Mouse (Mus musculus) adrenal gland, postnatal 4 days (tissue): ENCODE measurements around the gene Cldn19. TPM values are rescaled to one million over a fixed set of nuclear protein-coding genes. Genes with fewer than 3 reads are reported as not detected.
A peak's percentile ranks its signal among the peaks of the same experiment; 100 is the strongest.
"Not testable (repeated sequence)": the region's sequence is repeated elsewhere in the genome, so short reads cannot be mapped to it uniquely, and the experiment has no call there.

Experiments used
- DNase-seq, 2 experiments: peaks; one replicate each; pipeline ENCODE4 v3.0.0; 2021 to 2022; ENCODE audit warnings: low spot score in 2 of 2, mixed read lengths in 2 of 2
- total RNA-seq, 2 experiments: library from RNA; stranded (reverse); gene quantifications; 2 replicates each; pipeline ENCODE4 v1.2.3; 2021

Cldn19 gene
- total RNA-seq, 2 experiments from 2014 or later, result 0.45 to 8.8 TPM

DNA sequence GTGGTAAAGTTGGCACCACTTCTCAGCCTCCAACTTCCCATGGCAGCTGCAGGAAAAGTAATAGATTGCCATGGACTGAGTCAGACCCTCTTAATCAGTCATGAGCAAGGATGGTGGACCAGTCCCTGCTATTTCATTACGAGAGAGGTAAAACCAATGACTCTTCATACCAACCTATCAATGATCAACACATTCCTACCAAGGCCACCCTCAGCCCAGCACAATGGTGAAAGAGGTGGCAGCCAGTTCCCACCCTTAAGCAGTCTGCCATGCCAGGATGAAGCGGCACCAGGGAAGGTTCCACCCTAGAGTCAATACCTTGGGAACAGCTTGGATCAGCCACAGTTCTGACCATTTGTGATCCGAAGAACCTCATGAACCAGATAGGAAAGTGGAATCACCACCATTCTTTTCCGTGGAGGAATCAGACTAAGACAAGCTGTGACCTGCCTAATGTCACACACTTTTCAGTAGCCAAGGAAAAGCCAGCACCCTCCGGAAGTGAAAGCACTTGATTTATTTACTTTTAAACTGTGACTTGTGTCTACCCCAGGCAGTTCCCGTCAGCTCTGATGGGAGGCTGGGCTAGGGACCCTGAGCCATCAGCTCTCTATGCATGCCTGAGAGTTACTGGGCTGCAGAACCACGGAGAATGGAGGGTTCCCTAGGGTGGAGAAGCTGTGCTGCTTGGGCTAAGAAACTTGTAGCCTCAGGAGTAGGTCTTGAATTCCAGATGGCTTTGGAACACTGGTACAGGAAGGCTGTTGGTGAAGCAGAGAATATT is 3.0 kb upstream of the Cldn19 start:
- DNase-seq, result no peak

DNA sequence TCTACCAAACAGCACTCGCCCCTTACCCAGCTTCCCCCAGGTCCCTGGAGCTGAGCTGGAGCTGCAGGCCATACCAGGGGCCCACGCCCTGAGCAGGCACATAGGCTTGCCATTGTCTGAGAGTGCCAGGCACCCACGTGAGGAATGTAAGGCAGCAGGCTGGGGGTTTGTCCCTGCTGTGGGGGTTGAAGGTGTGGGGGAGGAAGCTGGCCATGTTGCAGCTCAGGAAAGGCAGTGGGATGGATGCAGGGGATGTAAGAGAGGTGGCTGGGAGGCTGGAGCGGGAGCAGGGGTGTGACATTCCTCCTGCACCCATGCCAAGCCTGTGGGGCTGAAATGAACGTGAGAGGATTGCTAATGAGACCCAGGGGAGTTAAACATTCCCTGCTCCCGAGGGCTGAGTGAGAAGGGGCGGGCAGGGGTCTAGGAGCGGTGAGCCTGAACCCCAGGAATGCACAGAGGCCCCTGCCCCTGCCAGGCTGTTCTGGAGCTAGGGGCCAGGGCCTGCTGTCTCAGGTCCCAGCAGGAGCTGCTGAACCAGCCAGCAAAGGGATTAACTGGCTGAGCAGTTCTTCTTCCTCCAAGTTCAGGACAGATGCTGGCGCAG is 1.1 kb upstream of the Cldn19 start:
- no peak for DNase-seq

DNA sequence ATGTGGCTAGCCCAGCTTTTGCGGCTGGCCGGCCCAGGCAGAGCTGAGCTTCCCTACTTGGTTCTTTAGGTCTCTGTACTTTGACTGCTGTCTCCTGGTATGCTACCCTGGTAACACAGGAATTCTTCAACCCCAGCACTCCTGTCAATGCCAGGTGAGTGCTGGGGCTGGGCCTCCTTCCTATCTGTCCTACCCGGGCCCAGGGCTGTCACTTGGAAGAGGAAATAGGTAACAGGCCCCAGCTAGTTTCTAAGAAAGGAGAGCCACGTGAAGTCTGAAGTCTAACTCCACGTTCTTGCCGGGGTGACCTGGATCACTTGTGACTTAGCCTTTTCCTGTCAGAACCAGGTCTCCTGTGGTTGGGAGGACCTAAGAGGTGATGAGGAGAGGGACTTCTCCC is 1.9 kb downstream of the Cldn19 start:
- no peak for DNase-seq

DNA sequence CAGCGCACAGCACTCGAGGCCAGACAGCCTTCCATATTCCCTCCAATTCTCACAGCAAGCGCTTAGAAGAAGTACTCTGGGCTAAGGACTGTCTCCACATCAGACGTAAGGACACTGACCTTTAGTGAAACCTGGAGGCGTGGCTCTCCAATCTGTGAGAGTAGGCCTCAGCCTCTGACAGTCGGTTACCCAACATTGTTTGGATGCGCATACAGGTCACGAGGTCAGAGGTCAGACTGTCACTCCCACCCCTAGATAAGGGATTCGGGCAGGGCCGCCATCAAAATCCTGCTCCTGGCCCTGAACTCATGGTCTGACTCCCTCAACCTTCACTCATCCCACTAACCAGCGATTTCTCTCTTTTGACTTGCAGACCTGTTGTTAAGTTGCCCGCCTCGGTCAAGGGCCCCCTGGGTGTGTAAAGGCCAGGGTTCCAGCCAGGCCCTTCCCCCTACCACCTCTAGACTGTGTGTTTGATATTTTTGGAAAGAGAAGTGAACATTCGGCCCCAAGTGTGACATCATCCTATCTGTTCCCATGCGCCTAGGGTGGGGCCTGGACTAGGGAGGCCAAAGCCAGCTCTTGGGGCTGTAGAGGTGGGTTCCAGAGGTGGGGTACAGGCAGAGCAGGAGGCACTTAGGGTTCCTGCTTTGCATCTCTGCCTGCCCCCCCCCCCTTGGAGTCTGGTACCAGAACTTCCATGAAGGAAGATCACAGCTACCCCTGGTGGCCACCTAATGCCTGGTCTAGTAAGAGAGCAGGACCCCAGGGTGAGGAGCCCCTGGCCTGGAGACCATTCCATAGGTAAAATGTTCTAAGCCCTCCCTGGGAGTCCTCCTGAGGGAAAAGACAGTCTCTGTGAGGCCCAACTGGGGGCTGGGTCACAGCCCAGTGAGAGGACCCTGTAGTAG is 4.4 kb downstream of the Cldn19 start:
- DNase-seq, result no peak

DNA sequence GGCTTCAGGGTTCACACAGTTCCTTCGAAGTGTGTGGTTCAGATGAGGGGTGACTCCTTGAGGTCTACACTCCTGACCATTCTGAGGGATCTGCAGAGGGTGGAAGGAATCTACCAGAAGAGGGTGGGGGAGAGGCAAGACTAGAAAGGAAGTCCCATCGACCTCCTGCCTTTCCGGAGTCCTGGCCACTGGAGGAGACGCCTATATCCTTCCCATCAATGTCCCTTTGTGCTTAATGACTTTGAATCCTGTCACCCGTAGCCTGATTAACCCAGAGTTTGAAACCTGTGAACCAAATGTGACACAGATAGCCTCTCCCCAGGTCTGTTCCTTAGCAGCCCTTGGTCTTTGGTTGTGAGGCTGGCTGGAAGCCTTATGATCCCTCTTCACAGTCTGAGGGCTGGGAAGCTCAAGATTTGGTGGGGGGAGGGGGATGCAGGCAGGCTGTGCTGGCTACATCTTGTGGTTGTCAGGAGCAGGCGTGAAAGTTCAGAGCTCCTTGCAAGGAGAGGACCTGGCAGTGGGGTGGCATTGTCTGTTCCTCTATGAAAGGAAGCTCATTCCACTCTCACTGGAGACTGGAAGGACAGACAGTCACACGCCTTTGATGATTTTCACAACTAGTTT is 6.0 kb downstream of the Cldn19 start:
- no peak for DNase-seq

DNA sequence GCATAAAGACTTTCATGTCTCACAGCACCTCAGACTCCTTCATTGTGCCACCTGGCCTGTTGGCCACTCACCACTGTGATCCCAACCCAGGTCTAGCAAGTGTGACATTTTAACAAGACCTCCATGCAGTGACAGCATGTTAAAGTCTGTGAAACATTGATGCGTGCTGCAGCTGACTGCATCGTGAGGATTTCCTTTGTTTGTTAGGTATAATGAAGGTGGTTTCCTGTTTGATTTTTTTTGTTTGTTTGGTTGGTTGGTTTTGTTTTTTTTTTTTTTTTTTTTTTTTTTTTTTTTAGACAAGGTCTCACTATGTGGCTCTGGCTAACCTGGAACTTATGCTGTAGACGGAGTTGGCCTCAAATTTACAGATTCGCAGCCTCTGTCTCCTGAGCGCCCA is 7.3 kb downstream of the Cldn19 start:
- DNase-seq, result no peak

DNA sequence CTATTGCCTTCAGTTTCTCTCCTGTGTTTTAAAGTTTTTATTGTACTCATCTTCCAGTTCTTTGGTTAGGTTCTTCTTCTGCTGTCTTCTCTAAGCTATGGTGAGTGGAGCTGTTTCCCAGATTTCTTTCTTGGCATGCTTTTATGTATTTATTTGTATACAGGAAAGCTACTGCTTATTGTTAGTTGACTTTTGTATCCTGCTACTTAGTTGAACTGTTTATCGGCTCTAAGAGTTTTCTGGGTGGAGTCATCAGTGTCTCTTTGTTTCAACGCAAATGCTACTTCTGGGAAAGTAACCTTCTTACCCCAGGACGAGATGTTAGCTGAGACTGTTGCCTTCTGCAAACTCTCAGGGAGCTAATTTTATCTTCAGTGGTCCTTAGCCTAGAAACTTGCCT is 8.2 kb downstream of the Cldn19 start:
- no peak for DNase-seq

DNA sequence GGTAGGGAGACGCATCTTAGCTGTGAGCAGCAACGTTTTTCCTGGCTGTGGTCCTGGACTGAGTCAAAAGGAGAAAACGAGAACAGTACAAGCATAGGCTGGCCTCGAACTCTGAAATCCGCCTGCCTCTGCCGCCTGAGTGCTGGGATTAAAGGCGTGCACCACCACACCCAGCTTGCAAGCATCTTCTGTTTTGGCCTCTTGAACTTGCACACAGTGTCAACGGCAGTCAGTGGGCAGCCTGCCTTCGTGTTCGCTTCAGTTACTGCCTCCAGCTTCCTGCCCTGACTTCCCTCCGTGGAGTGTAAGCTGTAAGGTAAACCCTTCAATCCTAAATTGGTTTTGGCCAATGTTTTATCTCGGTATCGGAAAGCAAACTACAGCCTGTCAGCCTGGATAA is 11.4 kb downstream of the Cldn19 start:
- no peak for DNase-seq

DNA sequence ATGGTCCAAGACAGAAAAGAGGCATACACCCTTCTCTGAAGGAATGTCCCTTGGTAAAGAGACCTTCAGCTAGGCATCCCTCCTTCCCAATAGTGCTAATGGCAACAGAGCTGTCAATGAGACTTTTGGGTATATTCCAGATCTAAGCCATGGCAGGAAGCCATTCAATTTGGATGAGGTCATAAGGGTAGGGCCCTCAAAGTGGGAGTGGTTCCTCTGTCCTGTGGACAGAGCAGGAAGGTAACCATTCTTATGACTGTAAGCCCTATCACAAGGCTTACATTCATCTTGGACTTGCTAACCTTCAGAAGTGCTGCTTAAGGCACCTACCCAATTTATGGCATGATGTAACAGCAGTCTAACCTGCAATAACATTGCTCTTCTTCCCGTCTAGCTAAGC is 19.4 kb downstream of the Cldn19 start:
- no peak for DNase-seq

DNA sequence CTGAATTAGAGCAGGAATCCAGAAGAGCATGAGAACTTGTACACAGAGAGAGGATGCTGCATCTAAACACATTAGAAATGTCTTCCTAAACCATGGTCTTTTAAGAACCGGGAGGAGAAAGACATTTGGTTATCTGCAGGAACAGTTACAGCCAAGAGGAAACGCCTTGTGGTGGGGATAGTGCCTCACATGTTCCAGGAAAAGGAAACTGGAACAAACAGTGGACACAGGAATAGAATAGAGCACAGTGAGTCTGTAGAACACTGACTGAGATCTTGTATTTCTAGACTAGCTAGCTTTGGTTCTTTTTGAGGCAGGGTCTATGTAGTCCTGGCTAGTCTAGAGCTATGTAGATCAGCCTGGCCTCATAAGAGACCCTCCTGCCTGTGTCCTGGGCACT is 20.0 kb downstream of the Cldn19 start:
- no peak for DNase-seq

DNA sequence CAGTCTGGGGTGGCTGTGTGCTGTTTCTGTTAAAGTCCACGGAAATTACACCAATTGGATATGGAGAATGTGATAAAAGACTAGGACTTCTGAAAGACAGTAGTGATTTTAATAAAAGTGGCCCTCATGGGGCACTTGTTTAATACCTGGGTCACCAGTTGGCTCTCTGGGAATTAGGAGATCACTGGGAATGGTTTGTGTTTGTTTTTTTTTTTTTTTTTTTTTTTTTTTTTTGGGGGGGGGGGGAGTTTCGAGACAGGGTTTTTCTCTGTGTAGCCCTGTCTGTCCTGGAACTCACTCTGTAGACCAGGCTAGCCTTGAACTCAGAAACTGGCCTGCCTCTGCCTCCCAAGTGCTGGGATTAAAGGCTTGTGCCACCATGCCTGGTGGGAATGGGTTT is 20.5 kb downstream of the Cldn19 start:
- no peak for DNase-seq

DNA sequence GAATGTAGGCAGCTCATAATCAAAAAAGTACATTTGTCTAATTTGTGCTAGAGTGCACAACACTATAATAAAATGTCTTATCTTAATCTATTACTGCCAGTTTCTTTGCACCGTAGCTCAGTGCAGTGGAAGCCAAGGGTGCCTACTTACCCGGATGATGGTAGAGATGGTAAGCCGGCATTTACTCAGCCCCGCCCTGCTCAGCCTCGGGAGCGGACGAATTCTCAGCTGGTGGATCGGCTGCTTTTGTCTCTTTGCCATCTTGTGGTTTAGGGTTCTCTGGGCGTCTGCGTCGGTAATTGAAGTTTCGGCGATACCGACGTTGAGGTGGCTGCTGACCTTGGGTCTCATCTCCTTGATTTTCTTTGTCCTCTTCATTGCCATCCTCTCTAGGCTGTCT is 23.6 kb downstream of the Cldn19 start:
- not testable (repeated sequence) for DNase-seq

DNA sequence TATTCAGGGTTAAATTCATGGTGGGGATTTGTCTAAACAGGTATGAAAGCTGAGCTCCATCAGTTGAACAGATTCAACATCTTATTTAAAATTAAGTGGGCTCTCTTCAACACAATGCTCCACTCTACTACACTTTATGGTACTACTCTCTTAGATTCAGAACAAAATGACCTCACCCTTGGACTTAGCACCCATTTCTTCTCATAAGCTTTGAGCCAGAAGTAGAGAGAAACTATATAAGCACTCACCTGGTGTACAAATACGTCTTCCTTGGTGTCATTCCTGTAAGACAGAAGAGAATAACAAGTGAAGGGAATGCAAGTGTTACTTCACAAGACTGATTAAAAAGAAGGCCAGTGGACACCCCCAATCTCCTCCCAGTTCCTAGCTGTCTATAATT is 29.6 kb downstream of the Cldn19 start:
- no peak for DNase-seq

DNA sequence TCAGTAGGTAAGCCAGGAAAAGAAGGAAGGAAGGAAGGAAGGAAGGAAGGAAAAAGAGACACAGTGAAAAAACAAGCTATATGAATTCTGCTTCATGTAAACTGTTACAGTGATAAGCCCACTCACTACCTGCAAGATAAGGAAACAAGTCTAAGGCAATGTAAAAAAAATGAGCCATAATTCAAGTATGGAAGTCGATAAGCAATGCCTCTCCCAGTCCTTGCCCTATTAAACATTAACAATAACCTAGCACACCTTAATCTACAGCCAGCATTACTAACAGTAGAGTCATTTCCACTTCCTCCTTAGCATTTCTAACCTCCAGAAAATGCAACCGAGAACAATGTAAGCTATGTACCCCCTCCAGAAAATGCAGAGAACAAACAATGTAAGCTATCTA is 30.1 kb downstream of the Cldn19 start:
- DNase-seq, result no peak

DNA sequence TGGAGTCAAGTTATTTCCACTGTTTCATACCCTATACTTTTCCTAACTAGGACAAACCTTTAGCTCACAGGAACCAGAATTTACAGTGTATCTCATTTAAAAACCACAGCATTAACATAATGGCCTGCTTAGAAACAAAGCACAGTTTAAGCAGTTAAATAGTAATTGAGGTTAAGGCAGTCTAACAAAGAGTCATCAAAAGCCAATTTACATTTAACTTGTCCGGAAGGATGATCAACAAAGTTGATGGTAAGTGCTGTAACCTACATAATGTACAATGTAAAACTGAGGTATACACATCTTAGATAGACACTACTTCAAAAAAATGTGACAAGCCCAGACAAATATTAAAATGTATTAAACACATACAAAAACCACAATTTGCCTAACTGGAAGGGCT is 36.7 kb downstream of the Cldn19 start:
- DNase-seq, result no peak

DNA sequence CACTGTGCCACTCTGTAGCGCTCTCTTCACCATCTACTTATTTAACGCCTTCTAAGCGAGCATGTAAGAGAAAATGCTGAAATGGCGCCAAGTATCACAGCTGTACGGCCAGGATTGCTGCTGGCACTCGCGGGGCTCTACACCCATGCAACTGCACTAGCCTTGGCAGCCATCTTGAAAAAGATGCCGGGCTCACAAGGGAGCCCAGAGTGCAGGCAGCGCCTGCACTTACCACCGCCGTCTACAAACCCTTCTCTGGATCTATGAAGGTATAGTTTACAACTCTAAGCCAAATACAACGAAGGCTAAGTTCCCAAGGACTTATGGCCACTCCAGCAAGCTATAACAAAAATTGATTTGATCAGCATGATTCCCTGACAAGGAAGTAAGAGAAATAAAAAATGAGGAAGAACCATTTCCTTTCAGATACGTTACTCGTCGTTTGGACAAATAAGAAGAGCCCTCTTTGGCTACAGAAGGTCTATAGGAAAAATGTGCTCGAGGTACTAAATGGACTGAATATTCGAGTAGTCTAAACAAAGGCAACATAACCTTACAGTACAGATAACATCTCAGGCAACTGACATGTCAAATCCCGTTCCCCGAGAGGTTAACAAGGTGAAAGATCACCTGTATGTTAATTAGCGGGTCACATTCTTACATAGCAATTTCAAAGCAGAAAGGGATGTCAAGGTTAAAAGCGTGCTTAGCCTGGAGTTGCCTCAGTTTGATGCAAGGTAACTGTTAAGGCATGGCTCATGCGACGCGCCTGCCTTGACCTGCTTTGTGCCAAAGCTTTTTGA is 37.8 kb downstream of the Cldn19 start:
- DNase-seq, result peak in 1 of 2 experiments; percentile 14

DNA sequence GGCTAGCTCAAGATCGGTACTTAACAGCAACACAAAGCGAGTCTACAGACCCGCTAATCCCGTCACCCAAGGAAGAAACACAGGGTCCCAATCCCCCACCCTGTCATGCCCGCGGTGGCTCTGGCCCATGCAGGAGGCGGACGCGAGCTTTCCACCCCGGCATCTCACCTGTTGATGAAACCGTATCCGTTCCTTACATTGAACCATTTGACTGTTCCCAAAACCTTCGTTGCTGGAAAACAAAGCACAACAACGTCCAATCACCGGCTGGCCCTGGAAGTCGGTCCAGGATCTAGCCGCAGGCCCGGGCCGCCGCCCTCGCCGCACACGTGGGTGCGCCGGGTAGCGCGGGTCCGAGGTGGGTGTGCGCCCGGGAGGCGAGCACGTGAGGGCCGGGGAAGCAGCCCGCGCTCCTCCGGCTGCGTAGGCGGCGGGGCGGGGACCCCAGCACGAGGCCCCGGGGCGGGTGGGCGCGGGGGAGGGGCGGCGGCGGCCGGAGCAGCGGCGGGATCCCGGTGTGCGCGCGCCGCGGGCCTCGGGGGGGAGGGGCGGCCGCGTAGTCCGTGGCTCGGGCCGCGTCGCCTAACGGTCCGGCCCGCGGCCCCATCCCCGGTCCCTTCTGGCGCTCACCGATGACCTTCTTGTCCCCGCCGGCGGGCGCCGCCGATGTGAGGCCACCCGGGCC is 38.5 kb downstream of the Cldn19 start:
- peak in 1 of 2 experiments; percentile 7 for DNase-seq

DNA sequence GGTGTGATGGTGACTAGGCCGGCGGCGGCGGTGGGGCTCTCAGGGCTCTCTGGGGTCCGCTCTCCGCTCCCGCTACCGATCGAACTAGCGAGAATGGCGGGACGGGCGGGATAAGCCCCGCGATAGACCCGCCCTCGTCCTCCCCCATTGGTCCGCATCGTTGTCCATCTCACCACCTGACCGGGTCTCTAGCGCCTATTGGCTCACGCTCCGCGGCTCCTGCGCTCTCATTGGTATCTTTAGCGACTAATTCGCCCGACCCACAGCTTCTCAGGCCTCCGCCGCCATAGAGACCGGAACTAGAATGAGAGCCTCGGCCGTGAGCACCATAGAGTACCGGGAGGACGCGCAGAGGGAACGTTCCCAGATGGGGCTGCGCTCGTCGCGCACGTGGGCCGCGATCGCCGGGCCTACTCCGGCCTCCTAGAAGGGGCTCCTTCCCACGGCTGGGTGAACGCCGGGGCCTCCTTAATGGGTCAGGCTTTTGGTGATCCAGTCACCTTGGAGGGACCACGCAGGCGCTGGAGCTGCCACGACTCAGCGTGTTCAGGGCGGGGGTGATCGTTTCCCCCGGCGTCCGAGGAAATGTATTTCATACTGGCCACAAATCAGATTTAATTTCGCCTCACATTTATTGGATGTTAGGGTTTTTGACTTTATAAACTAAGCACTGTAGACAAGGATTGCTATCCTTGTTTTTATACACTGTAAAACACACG is 39.4 kb downstream of the Cldn19 start, which contains the start of gene Ybx1:
Gene Ybx1, minus strand, starts transcription at position 190 of the 719 bp plus-strand sequence.
- peak; percentile 98 to 100 for DNase-seq

DNA sequence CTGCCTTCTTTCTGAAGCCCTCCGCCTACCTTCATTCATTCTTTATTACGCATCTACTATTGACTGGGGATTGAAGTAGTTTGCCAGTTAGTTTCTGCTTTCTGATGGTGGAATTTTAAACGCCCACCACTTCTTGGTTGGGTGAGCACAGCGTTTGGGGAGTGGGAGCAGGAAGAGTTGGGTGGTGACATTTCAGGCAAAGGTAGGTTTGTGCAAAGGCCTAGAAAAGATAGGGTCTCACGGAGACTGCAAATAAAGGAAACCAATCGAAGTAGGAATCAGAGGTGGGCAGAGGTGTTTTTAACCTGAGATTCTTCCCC is 39.9 kb downstream of the Cldn19 start:
- DNase-seq, result no peak
